Mouse (Mus musculus) C2C12 (cell line): Measurements from ENCODE around the gene Tab2.
"Not testable (repeated sequence)": the region's sequence is repeated elsewhere in the genome, so short reads cannot be mapped to it uniquely, and the experiment has no call there.

Experiments
- CTCF ChIP-seq: IDR thresholded peaks from one replicate; pipeline ENCODE4 v1.5.1; 2011; ENCODE audit not compliant: control insufficient read depth, insufficient read depth, insufficient read length
- FOSL1 ChIP-seq: IDR thresholded peaks from one replicate; pipeline ENCODE4 v1.8.0; 2011; ENCODE audit warnings: mild to moderate bottlenecking, low read length; ENCODE audit not compliant: poor library complexity, insufficient read depth, severe bottlenecking
- MAX ChIP-seq: IDR thresholded peaks from one replicate; pipeline ENCODE4 v1.6.1; 2011; ENCODE audit warnings: mild to moderate bottlenecking, control low read depth
- MYOD1 ChIP-seq: IDR thresholded peaks from one replicate; pipeline ENCODE4 v1.6.1; 2011; ENCODE audit warnings: low read depth; ENCODE audit not compliant: control insufficient read depth, insufficient read length
- USF1 ChIP-seq: IDR thresholded peaks from one replicate; pipeline ENCODE4 v1.6.1; 2011; ENCODE audit warnings: low read depth, mild to moderate bottlenecking, control low read depth, moderate library complexity

GRCm38 (mm10) chr10:7880283-7880682 is 75.7 kb downstream of the Tab2 start:
- TF ChIP-seq FOSL1, MAX, CTCF, USF1, MYOD1: not testable (repeated sequence)
